Mouse (Mus musculus): ENCODE measurements around the gene Oxct1. TPM values are rescaled to one million over a fixed set of nuclear protein-coding genes. Genes with fewer than 3 reads are reported as not detected.

Oxct1 gene
- polyA plus RNA-seq, 1 experiment = 173 TPM

GRCm38 (mm10) chr15:4197913-4198312 is 171.7 kb downstream of the Oxct1 start:
- Histone ChIP-seq H3K27ac (ENCODE audit: insufficient read depth, low read length) (no peak overlapping the region), H3K4me1 (ENCODE audit: control insufficient read depth, insufficient read depth, low read length) (no peaks in the 10 kb centered on the region), H3K4me3 (replicated peaks; ENCODE audit: insufficient read depth, low read depth, low read length) (no peak overlapping the region), H3K27me3 (ENCODE audit: control insufficient read depth, insufficient read depth, low read length) (no peaks in the 10 kb centered on the region)
- no peak for DNase-seq
- TF ChIP-seq POLR2A (IDR thresholded peaks at IDR 0.05; ENCODE audit: borderline replicate concordance, insufficient read depth, low read length) (no peak), CTCF (IDR thresholded peaks at IDR 0.05; ENCODE audit: borderline replicate concordance, insufficient read depth, low read depth, low read length) (no peak)

Other genes starting within 250 kb of the Oxct1 start
- 11.2 and 12.0 TPM in 2 replicates for gene Fbxo4, start 46.8 kb upstream of the Oxct1 start, polyA plus RNA-seq (2012; rRNA removed)
- 42.5 and 45.2 TPM in 2 replicates for gene AW549877, start 30.6 kb upstream of the Oxct1 start, polyA plus RNA-seq (2012; rRNA removed)

All from cerebellum, adult 2 months (tissue).